Mouse (Mus musculus): ENCODE measurements around the gene Pgd.
"Not testable (repeated sequence)": the region's sequence is repeated elsewhere in the genome, so short reads cannot be mapped to it uniquely, and the experiment has no call there.

Pgd gene

DNA sequence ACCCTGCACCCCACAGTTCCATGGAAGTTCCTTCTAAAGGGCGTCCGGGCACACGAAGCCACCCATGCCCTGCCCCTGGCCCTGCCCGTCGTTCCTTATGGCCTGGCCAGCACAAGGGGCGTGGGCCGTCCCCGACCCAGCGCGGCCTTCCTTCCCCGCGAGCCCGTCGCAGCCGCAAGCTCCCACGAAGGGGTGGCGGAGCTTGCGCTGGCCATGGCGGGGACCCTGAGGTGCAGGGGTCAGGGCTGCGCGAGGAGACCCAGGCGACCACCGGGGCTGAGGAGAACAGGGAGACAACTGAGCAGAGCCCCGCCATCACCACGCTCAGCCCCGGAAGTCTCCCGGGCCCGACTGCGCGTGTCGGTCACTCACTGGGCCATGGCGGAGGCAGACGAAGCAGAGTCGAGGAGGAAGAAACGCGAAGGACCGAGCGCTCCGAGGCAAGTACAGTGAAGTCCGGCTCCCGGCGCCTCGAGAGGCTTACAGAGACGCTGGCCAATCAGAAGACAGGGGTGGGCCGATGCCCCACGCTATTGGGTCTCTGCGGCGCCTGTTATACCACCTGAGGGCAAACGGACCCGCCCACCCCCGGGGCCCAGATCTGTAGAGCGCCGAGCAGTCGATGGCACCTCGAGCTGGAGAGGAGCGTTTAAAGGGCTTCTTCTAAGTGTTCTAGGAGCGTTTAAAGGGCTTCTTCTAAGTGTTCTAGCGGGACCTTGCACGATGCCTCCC is at the start of gene Pgd:
TSS of gene Pgd (minus strand) at position 557 of the 732 bp plus-strand sequence.
- peak; percentile 97 for DNase-seq

DNA sequence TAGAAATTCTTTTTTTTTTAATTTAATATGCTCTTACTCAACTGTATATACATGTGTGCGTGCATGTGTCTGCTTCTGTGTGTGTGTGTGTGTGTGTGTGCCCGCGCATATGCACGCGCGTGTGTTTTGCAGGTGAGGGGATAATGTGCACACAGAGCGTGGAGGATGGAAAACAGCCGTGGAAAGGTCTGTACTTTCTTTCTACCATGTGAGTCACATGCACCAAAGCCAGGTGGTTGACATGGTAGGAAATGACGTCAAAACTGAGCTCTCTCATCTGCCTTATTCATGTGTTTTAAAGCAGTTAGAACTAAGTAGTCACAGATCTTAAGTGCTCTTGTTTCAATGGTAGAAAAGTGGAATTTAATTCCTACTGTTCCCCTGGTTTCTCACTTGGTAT is 49.4 kb upstream of the Pgd start:
- DNase-seq: no peak

GRCm38 (mm10) chr4:149215397-149215796 is 48.8 kb upstream of the Pgd start:
- no peak for DNase-seq

- DNase-seq: not testable (repeated sequence)
These were observed 47.9 kb upstream of the Pgd start for GRCm38 (mm10) chr4:149214468-149214867.

DNA sequence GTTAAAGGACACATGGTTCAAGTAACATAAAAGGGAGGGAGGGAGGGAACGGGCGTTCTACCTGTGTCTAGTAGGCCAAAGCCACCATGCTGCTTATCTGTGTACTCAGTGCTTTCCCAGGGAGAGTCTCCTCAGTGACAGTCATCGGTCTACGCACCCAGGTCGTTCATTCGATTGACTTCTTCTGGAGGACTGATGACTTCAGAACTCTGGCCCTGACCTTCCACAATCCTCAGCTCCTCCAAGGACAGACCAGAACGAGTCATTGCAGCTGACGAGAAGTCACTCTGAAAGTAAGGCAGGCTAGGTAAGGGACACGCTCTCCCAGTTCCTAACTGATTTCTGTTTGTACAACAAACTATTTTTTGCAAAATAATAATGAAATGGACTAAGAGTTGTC is 46.9 kb upstream of the Pgd start:
- no peak for DNase-seq

- DNase-seq: not testable (repeated sequence)
These were observed 44.9 kb upstream of the Pgd start for GRCm38 (mm10) chr4:149211441-149211840.

- DNase-seq: no peak
These were observed 35.9 kb upstream of the Pgd start for GRCm38 (mm10) chr4:149202467-149202866.

DNA sequence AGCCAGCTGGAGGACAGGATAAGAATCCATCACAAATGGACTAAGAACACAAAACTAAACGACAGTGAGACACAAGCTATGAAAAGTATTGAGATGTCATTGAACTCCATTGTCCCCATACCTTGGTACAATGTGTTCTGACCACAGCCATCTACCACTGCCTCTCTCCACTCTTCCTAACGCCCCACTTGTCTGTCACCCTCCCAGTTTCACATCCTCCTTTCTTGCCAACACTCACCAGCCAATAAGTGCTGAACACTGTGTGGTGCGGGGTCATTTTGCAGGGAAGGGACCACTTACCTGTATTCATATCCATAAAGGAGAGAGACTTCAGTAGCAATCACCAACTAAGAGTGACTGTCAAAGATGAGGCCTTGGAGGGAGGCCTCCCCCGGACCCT is 34.5 kb upstream of the Pgd start:
- no peak for DNase-seq

GRCm38 (mm10) chr4:149197180-149197579 is 30.6 kb upstream of the Pgd start:
- DNase-seq: no peak

DNA sequence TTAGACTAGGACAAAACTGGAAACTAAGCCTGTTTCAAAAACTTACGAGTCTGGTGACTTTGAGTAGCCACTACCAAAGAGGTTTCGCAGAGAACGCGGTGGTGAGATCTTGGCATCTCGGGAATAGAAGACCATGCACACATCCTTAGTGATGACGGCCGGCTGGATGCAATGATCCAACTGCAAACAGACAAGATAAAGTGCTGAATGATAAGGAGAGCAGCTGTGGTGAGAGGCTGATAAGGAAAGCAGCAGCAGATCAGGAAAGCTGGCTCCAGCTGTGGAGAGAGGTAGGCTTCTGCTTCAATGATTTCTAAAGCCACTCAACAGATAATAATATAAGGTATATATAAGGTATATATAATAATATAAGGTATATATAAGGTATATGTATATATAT is 24.5 kb upstream of the Pgd start:
- DNase-seq: no peak

DNA sequence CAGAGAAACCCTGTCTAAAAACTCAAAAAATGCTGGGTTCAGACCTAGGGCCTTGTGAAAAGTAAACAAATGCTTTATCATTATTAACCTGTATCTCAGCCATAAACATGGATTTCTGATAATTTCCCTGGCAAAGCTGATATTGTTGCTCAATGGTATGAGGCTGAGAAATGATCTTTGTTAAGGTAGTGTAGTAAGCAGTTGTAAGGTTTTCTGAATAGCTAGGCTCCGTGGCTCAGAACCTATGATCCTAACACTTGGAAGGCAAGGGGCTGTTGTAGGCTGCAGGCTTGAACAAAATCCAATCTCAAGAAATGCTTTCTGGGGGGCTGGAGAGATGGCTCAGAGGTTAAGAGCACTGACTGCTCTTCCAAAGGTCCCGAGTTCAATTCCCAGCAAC is 22.0 kb upstream of the Pgd start:
- no peak for DNase-seq

GRCm38 (mm10) chr4:149182755-149183154 is 16.2 kb upstream of the Pgd start:
- peak; percentile 30 for DNase-seq

GRCm38 (mm10) chr4:149182192-149182591 is 15.6 kb upstream of the Pgd start:
- DNase-seq: no peak

DNA sequence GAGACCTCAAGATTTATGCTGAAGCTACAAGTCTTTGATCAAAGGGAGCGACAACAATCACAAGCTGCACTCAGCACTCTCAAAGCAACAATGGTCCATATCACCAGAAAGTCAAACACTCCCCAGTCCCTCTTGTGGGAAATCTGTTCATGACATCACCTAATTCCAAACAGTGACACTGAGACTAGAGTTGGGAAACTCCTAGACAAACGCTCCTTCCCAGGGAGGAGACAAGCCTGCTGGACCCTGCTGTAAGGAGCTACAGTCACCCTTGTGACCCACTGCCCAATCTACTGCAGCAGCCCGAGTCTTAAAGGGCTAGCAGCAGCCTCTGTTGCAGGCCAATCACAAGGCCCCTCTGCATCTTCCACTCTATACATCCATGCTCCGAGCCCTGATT is 13.0 kb upstream of the Pgd start:
- DNase-seq: no peak

- DNase-seq: no peak
These were observed 12.6 kb upstream of the Pgd start for GRCm38 (mm10) chr4:149179160-149179559.

GRCm38 (mm10) chr4:149178328-149178727 is 11.8 kb upstream of the Pgd start:
- DNase-seq: no peak

- no peak for DNase-seq
These were observed 10.5 kb upstream of the Pgd start for GRCm38 (mm10) chr4:149177046-149177445.

DNA sequence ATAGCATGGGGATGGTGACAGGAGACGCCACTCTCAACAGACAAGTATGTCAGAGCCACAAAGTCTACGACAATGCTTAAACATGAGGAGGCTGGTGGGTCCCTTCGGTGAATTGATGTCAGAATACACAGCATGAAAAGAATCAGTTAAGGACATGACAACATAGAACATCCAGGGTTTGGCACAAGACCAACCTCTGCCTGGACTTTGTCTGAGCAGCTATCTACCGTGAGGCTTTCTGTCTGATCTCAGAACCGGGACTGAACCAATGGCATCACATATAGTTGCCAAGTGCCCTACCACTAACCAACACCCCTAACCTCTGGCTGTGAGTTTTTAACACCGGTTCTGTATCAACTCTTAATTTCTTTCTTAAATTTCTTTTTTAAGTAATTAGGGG is 10.1 kb upstream of the Pgd start:
- no peak for DNase-seq

DNA sequence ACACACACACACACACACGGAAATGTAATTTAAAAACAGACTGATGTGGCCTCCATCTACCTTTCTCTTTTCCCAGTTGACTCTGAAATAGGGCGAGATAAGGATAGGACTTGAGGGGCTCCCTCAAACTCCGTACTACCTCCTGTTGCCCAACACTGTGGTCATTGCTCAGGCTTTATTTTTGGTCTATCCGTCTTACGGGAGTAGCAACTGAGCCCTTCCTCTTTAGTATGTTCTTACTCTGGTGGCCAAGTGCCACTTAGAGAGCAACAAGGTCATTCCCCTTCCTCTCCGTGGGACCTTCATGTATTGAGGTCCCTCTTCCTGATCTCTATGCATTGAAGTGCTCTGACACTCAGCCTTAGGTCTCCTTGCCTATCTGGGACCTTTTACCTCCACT is 7.1 kb upstream of the Pgd start:
- no peak for DNase-seq

DNA sequence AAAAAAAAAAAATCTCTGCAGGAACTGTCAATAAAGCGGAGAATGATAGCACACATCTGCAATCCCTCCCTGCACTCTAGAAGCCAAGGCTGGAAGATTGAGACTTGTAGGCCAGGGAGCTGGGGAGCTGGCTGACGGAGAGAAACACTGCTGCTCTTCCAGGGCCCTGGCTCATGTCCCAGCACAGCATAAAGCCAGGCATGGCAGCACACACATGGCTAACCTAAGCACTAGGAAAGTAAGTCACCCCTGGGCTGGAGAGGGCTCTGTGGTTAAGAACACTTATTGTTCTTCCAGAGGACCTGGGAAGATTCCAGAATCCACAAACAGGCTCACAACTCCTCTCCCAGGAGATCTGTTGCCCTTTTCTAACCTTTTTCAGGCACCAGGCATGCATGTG is 6.1 kb upstream of the Pgd start:
- no peak for DNase-seq

- DNase-seq: no peak
These were observed 5.5 kb upstream of the Pgd start for GRCm38 (mm10) chr4:149172083-149172482.

DNA sequence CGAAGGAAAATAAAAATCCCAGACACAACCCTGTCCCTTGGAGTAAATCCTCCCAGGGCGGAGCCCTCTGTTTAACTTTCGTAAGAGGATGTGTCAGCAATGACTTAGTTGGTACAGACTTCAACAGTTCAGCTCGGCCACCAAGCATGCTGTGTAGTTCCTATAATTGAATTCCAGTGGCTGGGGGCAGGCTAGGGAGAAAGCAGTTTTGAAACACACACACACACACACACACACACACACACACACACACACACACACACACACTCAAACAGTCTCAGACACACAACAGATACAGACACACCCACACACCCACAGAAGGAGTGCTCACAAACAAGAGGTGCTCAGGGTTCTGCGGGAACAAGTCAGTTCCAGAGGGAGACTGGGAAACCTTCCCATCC is 5.0 kb upstream of the Pgd start:
- DNase-seq: no peak

- DNase-seq: no peak
These were observed 3.9 kb upstream of the Pgd start for GRCm38 (mm10) chr4:149170394-149170931.

- not testable (repeated sequence) for DNase-seq
These were observed 3.4 kb upstream of the Pgd start for GRCm38 (mm10) chr4:149169926-149170325.

DNA sequence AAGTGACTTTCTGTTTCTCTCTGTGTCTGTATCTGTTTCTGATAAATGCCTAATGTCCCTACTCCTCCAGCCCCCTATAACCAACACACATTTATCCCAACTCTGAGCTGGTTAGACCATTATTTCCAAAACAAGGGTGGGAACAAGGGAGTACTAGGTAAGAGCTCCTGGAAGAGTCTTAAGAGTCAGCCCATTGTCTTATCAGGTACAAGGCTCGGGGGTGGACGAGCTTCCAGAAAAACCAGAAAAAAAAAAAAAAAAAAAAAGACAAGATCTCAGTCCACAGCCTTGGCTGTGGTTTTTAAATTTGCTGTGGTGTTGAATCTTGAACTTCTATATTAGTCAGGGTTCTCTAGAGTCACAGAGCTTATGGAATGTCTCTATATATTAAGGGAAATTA is 1.4 kb upstream of the Pgd start:
- no peak for DNase-seq
